Mouse (Mus musculus): ENCODE measurements around the gene Ahdc1. TPM values are rescaled to one million over a fixed set of nuclear protein-coding genes. Genes with fewer than 3 reads are reported as not detected.

Gene Ahdc1
- polyA plus RNA-seq, 1 experiment from 2014 or later = 2.4 TPM

DNA sequence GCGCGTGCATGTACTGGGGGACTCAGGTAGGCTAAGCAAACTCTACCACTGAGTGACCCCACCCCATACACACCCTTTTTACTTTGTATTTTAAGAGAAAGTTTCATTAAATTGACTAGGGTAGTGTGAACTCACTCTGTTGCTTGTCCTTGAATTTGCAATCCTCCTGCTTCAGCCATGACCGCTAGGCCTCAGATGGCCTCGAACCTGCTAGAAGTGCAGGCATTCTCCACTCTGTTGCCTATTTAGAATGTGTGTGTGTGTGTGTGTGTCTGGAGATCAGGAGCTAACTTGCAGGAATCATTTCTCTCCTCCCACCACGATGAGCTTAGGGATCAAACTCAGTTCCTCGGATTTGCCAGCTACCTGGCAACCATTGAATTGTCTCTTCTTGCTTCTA, 108.5 kb downstream of the Ahdc1 start:
- H3K4me1 ChIP-seq (replicated peaks; ENCODE audit: control insufficient read depth, insufficient read depth, low read length) = 0 out of 2 replicates have a peak, but pooled peaks cover 10% of the 10 kb centered on the region
- ATAC-seq = no peak
- 79% methylated on average over 6 of the region's 6 CpGs for WGBS
- no peak overlapping the region for H3K4me3 ChIP-seq (ENCODE audit: low read depth, low read length)
- no peaks in the 10 kb centered on the region for H3K9me3 ChIP-seq (ENCODE audit: control insufficient read depth)
- no peak overlapping the region for H3K27ac ChIP-seq (ENCODE audit: low read depth, low read length)
- H3K27me3 ChIP-seq (replicated peaks; ENCODE audit: control insufficient read depth, insufficient read depth, low read length) = no peaks in the 10 kb centered on the region
- no peak overlapping the region for H3K4me2 ChIP-seq (replicated peaks; ENCODE audit: low read depth)
- H3K36me3 ChIP-seq (ENCODE audit: control insufficient read depth, insufficient read depth) = no peaks in the 10 kb centered on the region
- H3K9ac ChIP-seq (ENCODE audit: low read depth, low read length) = no peak overlapping the region
- no peak for TF ChIP-seq CTCF (IDR thresholded peaks at IDR 0.05; ENCODE audit: low read depth)

DNA sequence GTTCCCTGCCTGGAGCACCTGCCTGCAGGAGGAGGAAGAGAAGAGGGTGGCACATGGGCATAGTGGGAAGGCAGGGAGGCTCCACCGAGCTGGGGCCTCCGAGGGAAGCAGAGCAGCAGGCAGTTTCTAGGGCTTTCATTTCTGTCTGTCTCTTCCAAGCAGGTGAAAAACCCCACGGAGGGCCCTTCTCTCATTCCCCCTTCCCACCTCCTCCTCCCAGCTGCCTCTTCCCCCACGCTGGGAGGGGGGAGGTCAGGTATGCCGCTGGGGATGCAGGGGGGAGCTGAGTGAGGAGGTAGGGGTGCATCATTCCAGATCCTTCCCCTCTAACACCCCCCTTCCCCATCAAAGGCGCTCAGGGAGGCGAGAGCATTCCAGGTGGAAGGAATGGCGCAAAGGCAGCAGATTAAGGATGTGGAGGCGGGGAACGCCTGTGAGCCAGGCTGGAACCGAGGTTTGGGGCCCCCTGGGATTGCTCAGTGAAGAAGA, 109.8 kb downstream of the Ahdc1 start:
- H3K36me3 ChIP-seq (ENCODE audit: control insufficient read depth, insufficient read depth) = no peaks in the 10 kb centered on the region
- H3K4me2 ChIP-seq (replicated peaks; ENCODE audit: low read depth) = 0 out of 2 replicates have a peak overlapping the region, but pooled peaks have one; percentile 24
- no peak overlapping the region for H3K4me3 ChIP-seq (ENCODE audit: low read depth, low read length)
- ATAC-seq = no peak
- H3K27me3 ChIP-seq (replicated peaks; ENCODE audit: control insufficient read depth, insufficient read depth, low read length) = no peaks in the 10 kb centered on the region
- WGBS = 31% methylated on average over 10 of the region's 11 CpGs
- H3K4me1 ChIP-seq (replicated peaks; ENCODE audit: control insufficient read depth, insufficient read depth, low read length) = 0 out of 2 replicates have a peak, but pooled peaks cover 10% of the 10 kb centered on the region
- H3K9me3 ChIP-seq (ENCODE audit: control insufficient read depth) = no peaks in the 10 kb centered on the region
- no peak overlapping the region for H3K27ac ChIP-seq (ENCODE audit: low read depth, low read length)
- no peak overlapping the region for H3K9ac ChIP-seq (ENCODE audit: low read depth, low read length)
- peak; percentile 10; the same call in 1 of the 2 replicates for TF ChIP-seq CTCF (IDR thresholded peaks at IDR 0.05; ENCODE audit: low read depth)

DNA sequence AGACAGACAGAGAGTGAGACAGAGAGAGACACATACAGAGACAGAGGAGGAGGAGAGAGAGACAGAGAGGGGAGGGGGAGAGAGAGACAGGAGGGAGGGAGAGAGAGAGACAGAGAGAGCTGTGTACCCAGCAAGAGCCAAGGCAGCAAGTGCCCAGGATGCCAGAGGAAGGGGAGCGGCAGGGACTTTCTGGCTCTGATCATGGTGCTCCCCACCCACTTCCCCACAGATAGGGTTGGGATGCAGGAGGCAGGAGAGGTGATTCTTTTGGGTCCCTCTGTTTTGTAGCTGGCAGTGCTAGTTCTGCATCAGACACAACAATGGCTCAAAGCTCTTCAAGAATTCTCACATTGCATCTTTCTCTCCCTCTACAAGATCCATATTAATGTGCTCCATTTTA, 110.4 kb downstream of the Ahdc1 start:
- ATAC-seq = no peak
- Histone ChIP-seq H3K9ac (ENCODE audit: low read depth, low read length) (no peak overlapping the region), H3K36me3 (ENCODE audit: control insufficient read depth, insufficient read depth) (no peaks in the 10 kb centered on the region), H3K9me3 (ENCODE audit: control insufficient read depth) (no peaks in the 10 kb centered on the region), H3K27ac (ENCODE audit: low read depth, low read length) (no peak overlapping the region), H3K4me1 (replicated peaks; ENCODE audit: control insufficient read depth, insufficient read depth, low read length) (0 out of 2 replicates have a peak, but pooled peaks cover 10% of the 10 kb centered on the region), H3K4me2 (replicated peaks; ENCODE audit: low read depth) (no peak overlapping the region), H3K27me3 (replicated peaks; ENCODE audit: control insufficient read depth, insufficient read depth, low read length) (no peaks in the 10 kb centered on the region), H3K4me3 (ENCODE audit: low read depth, low read length) (no peak overlapping the region)
- WGBS = 92% methylated on average over 1 of the region's 1 CpGs
- TF ChIP-seq CTCF (IDR thresholded peaks at IDR 0.05; ENCODE audit: low read depth) = no peak

GRCm38 (mm10) chr4:133121974-133122637, 111.0 kb downstream of the Ahdc1 start:
- 16% methylated on average over 5 of the region's 5 CpGs for WGBS
- peak; percentile 74 for ATAC-seq
- H3K27ac ChIP-seq (ENCODE audit: low read depth, low read length) = peak overlapping the region; percentile 16; the same call in 1 of the 2 replicates

DNA sequence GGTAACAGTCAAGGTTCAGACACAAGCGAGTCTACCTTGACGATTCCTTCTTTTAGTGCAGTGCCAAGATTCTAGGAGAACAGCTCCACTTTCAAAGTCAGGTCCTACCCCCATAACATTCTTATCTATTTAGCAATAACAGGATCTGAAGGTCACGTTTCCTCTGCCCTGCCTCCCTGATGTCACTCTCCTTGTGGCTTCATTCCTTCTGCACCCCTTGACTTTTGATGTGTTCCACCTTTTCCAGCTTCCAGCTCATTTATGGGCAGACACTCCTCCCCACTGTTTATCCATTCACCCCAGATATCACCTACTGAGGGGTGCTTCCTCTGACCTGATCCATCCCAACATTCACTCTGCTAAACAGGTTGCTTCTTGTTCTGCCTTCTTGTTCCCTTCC, 116.0 kb downstream of the Ahdc1 start:
- ATAC-seq = no peak
- Histone ChIP-seq H3K9ac (ENCODE audit: low read depth, low read length) (no peak overlapping the region), H3K4me1 (replicated peaks; ENCODE audit: control insufficient read depth, insufficient read depth, low read length) (peaks cover 4% of the 10 kb centered on the region; the same call in 1 of the 2 replicates), H3K4me3 (ENCODE audit: low read depth, low read length) (no peak overlapping the region), H3K4me2 (replicated peaks; ENCODE audit: low read depth) (no peak overlapping the region), H3K9me3 (ENCODE audit: control insufficient read depth) (no peaks in the 10 kb centered on the region), H3K27ac (ENCODE audit: low read depth, low read length) (no peak overlapping the region), H3K36me3 (ENCODE audit: control insufficient read depth, insufficient read depth) (no peaks in the 10 kb centered on the region), H3K27me3 (replicated peaks; ENCODE audit: control insufficient read depth, insufficient read depth, low read length) (no peaks in the 10 kb centered on the region)
- 26% methylated on average over 3 of the region's 3 CpGs for WGBS
- TF ChIP-seq CTCF (IDR thresholded peaks at IDR 0.05; ENCODE audit: low read depth) = no peak

More at GRCm38 (mm10) chr4:133121974-133122637, 111.0 kb downstream of the Ahdc1 start:
- no peak overlapping the region for H3K4me3 ChIP-seq (ENCODE audit: low read depth, low read length)
- H3K9me3 ChIP-seq (ENCODE audit: control insufficient read depth) = no peaks in the 10 kb centered on the region
- 0 out of 2 replicates have a peak, but pooled peaks cover 10% of the 10 kb centered on the region for H3K4me1 ChIP-seq (replicated peaks; ENCODE audit: control insufficient read depth, insufficient read depth, low read length)
- H3K27me3 ChIP-seq (replicated peaks; ENCODE audit: control insufficient read depth, insufficient read depth, low read length) = no peaks in the 10 kb centered on the region
- TF ChIP-seq CTCF (IDR thresholded peaks at IDR 0.05; ENCODE audit: low read depth) = no peak
- no peak overlapping the region; the same call in 1 of the 2 replicates for H3K4me2 ChIP-seq (replicated peaks; ENCODE audit: low read depth)
- H3K36me3 ChIP-seq (ENCODE audit: control insufficient read depth, insufficient read depth) = no peaks in the 10 kb centered on the region
- H3K9ac ChIP-seq (ENCODE audit: low read depth, low read length) = no peak overlapping the region

Other genes starting within 250 kb of the Ahdc1 start
- gene Rpa2, start 242.9 kb upstream of the Ahdc1 start, polyA plus RNA-seq (2015; fragmentation: Nextera tagmentation; extraction: Ambion mirVana) = 26.6 and 27.9 TPM in 2 replicates
- 1.3 and 1.4 TPM in 2 replicates for gene Themis2, start 214.9 kb upstream of the Ahdc1 start, polyA plus RNA-seq (2015; fragmentation: Nextera tagmentation; extraction: Ambion mirVana)
- 16.8 and 18.5 TPM in 2 replicates for gene Ppp1r8, start 168.1 kb upstream of the Ahdc1 start, polyA plus RNA-seq (2015; fragmentation: Nextera tagmentation; extraction: Ambion mirVana)
- gene Stx12, start 126.8 kb upstream of the Ahdc1 start, polyA plus RNA-seq (2015; fragmentation: Nextera tagmentation; extraction: Ambion mirVana) = 52.9 and 53.7 TPM in 2 replicates
- gene Fam76a, start 88.7 kb upstream of the Ahdc1 start, polyA plus RNA-seq (2015; fragmentation: Nextera tagmentation; extraction: Ambion mirVana) = 46.5 and 58.8 TPM in 2 replicates
- gene Fgr, start 37.2 kb upstream of the Ahdc1 start, polyA plus RNA-seq (2015; fragmentation: Nextera tagmentation; extraction: Ambion mirVana) = 2.0 and 2.4 TPM in 2 replicates
- gene Wasf2, start 119.2 kb downstream of the Ahdc1 start, polyA plus RNA-seq (2015; fragmentation: Nextera tagmentation; extraction: Ambion mirVana) = 64.6 and 68.4 TPM in 2 replicates
- 0.58 and 0.94 TPM in 2 replicates for gene Cd164l2, start 200.9 kb downstream of the Ahdc1 start, polyA plus RNA-seq (2015; fragmentation: Nextera tagmentation; extraction: Ambion mirVana)
- 0.05 TPM in 1 of 2 replicates, not detected in the other for gene Gpr3, start 201.3 kb downstream of the Ahdc1 start, polyA plus RNA-seq (2015; fragmentation: Nextera tagmentation; extraction: Ambion mirVana)
- 1.8 TPM in 2 replicates for gene Map3k6, start 229.6 kb downstream of the Ahdc1 start, polyA plus RNA-seq (2015; fragmentation: Nextera tagmentation; extraction: Ambion mirVana)

Measured in intestine, postnatal 0 days (tissue).